In genomic region chrX:152089832-152090614, GRCm38 (mm10) we compare ENCODE assay signal across 8 mouse cellular contexts. TPM values are rescaled to one million over a fixed set of nuclear protein-coding genes. Genes with fewer than 3 reads are reported as not detected.
A peak's percentile ranks its signal among the peaks of the same experiment; 100 is the strongest.
DNase-seq lines count a peak whose midpoint lies in the region; ATAC-seq and TF ChIP-seq lines count a peak whose summit lies in the region.
"Not testable (repeated sequence)": the region's sequence is repeated elsewhere in the genome, so short reads cannot be mapped to it uniquely, and the experiment has no call there.

No protein-coding gene starts in this region.

- H3K36me3 ChIP-seq in hindbrain, postnatal 0 days (ENCODE audit: insufficient read depth, low read length); lung, postnatal 0 days (ENCODE audit: insufficient read depth, low read length); neural tube, embryonic 15.5 days: not testable (repeated sequence)

- not testable (repeated sequence) for H3K4me1 ChIP-seq in hindbrain, postnatal 0 days (ENCODE audit: insufficient read depth, low read length); lung, postnatal 0 days (ENCODE audit: insufficient read depth, low read depth, low read length); neural tube, embryonic 15.5 days

- TF ChIP-seq EP300 in lung, postnatal 0 days (IDR thresholded peaks at IDR 0.05), result not testable (repeated sequence)

- H3K27ac ChIP-seq in hindbrain, postnatal 0 days; lung, postnatal 0 days (ENCODE audit: low read length); neural tube, embryonic 15.5 days (replicated peaks): not testable (repeated sequence)

- ATAC-seq in hindbrain, postnatal 0 days, result peak; percentile 89
- not testable (repeated sequence) for ATAC-seq in lung, postnatal 0 days
- peak; percentile 84 for ATAC-seq in neural tube, embryonic 15.5 days (ENCODE audit: low FRiP score)

- not testable (repeated sequence) for H3K9me3 ChIP-seq in hindbrain, postnatal 0 days (ENCODE audit: low read length); lung, postnatal 0 days (ENCODE audit: low read length); neural tube, embryonic 15.5 days (replicated peaks)

- not testable (repeated sequence) for TF ChIP-seq CTCF in hindbrain, postnatal 0 days (IDR thresholded peaks at IDR 0.05; ENCODE audit: low read depth); lung, postnatal 0 days (IDR thresholded peaks at IDR 0.05)

- H3K4me3 ChIP-seq in hindbrain, postnatal 0 days (ENCODE audit: low read length); lung, postnatal 0 days (ENCODE audit: low read depth, low read length); neural tube, embryonic 15.5 days (replicated peaks): not testable (repeated sequence)

- peak; percentile 60 to 64 for DNase-seq in adrenal gland, postnatal 36 days
- peak; percentile 17 for DNase-seq in embryo, embryonic 11.5 days (ENCODE audit: low read depth, low spot score)
- DNase-seq in frontal cortex, postnatal 25 days (ENCODE audit: low spot score in 2 of 2), result peak; percentile 10 to 50
- DNase-seq in hindbrain, postnatal 0 days (ENCODE audit: low spot score), result peak; percentile 90
- peak; percentile 40 to 64 for DNase-seq in layer of hippocampus, postnatal 25 days (ENCODE audit: extremely low spot score in 1 of 2, low spot score in 1 of 2)
- DNase-seq in lung, postnatal 0 days (ENCODE audit: low spot score), result peak; percentile 16
- peak; percentile 12 for DNase-seq in testis, postnatal 14 days (ENCODE audit: low spot score)

- H3K27me3 ChIP-seq in hindbrain, postnatal 0 days (ENCODE audit: insufficient read depth, low read length); lung, postnatal 0 days (replicated peaks; ENCODE audit: insufficient read depth, low read length): not testable (repeated sequence)
- peaks cover 57% of the 10 kb centered on the region for H3K27me3 ChIP-seq in neural tube, embryonic 15.5 days (replicated peaks)

- H3K4me2 ChIP-seq in hindbrain, postnatal 0 days (ENCODE audit: low read depth, low read length), result peak overlapping the region; percentile 16; the same call in 1 of the 2 replicates
- H3K4me2 ChIP-seq in lung, postnatal 0 days (replicated peaks; ENCODE audit: low read depth, low read length), result not testable (repeated sequence)
- H3K4me2 ChIP-seq in neural tube, embryonic 15.5 days, result peak overlapping the region; percentile 26; the same call in 1 of the 2 replicates

- not testable (repeated sequence) for H3K9ac ChIP-seq in hindbrain, postnatal 0 days (replicated peaks; ENCODE audit: low read length); lung, postnatal 0 days (replicated peaks; ENCODE audit: low read depth); neural tube, embryonic 15.5 days (replicated peaks)

- WGBS in hindbrain, postnatal 0 days, result 35% methylated on average over 6 of the region's 7 CpGs
- 29% methylated on average over 7 of the region's 7 CpGs for WGBS in lung, postnatal 0 days
- 33% methylated on average over 7 of the region's 7 CpGs for whole genome bisulfite sequencing in neural tube, embryonic 15.5 days

RNA-seq across cellular contexts. Expression of gene Iqsec2, which starts 54.0 kb away (rescaled TPM):
- 10 to 100 TPM; 26.6 to 35.4 TPM for total RNA-seq in adrenal gland, postnatal 36 days (2021)
- total RNA-seq in hindbrain, postnatal 0 days (2014; rRNA removed), result 27.3 and 30.0 TPM in 2 replicates
- polyA plus RNA-seq in hindbrain, postnatal 0 days (2015; fragmentation: Nextera tagmentation; extraction: Ambion mirVana), result 9.5 and 9.7 TPM in 2 replicates
- total RNA-seq in layer of hippocampus, postnatal 25 days (2021), result 100 to 1,000 TPM; 157 to 181 TPM
- polyA plus RNA-seq in lung, postnatal 0 days (2015; fragmentation: Nextera tagmentation; extraction: Ambion mirVana), result 4.0 and 4.3 TPM in 2 replicates
- polyA plus RNA-seq in neural tube, embryonic 15.5 days (2015; fragmentation: Nextera tagmentation; extraction: Ambion mirVana), result 7.0 and 9.2 TPM in 2 replicates

Comparison
In these comparisons a context has a peak if more than half of its experiments do, and no peak if none do; other contexts are left out.
1. DNase-seq: peak in every context shown above with its lines; median percentile 90 in hindbrain, postnatal 0 days; 62 in adrenal gland, postnatal 36 days; 52 in layer of hippocampus, postnatal 25 days; 30 in frontal cortex, postnatal 25 days; 17 in embryo, embryonic 11.5 days; 16 in lung, postnatal 0 days; 12 in testis, postnatal 14 days.